Comparison of ENCODE assay signal across 13 mouse cellular contexts in genomic region chr4:57919494-57920423, GRCm38 (mm10). TPM values are rescaled to one million over a fixed set of nuclear protein-coding genes. Genes with fewer than 3 reads are reported as not detected.
DNase-seq lines count a peak whose midpoint lies in the region; ATAC-seq and TF ChIP-seq lines count a peak whose summit lies in the region.
"Had no signal": no experiment of that assay in that cellular context is flagged by ENCODE, and none has a peak within 500 bp of the region (broad histone marks: within the 10 kb centered on the region; RNA-seq: fewer than 3 reads in every experiment).

No protein-coding gene starts in this region.

- no peaks in the 10 kb centered on the region for H3K79me2 ChIP-seq in heart, adult 2 months (replicated peaks; ENCODE audit: control insufficient read depth, insufficient read depth, low read length)

- peaks cover 36% of the 10 kb centered on the region for H3K4me1 ChIP-seq in forebrain, embryonic 10.5 days
- no peaks in the 10 kb centered on the region for H3K4me1 ChIP-seq in forebrain, postnatal 0 days (ENCODE audit: insufficient read depth)
- H3K4me1 ChIP-seq in midbrain, embryonic 12.5 days = peaks cover 17% of the 10 kb centered on the region
- peaks cover 7% of the 10 kb centered on the region for H3K4me1 ChIP-seq in midbrain, embryonic 14.5 days (ENCODE audit: control insufficient read depth, insufficient read depth, low read length)
- H3K4me1 ChIP-seq in embryonic facial prominence, embryonic 13.5 days = peaks cover 42% of the 10 kb centered on the region
- no peaks in the 10 kb centered on the region for H3K4me1 ChIP-seq in heart, adult 2 months (ENCODE audit: control insufficient read depth, insufficient read depth, low read length)

- TF ChIP-seq EP300 in heart, adult 2 months (IDR thresholded peaks at IDR 0.05; ENCODE audit: insufficient read depth, low read depth, low read length) = no peak

- no peaks in the 10 kb centered on the region for H3K9me3 ChIP-seq in forebrain, embryonic 10.5 days
- H3K9me3 ChIP-seq in forebrain, postnatal 0 days (ENCODE audit: low read length) = no peaks in the 10 kb centered on the region
- H3K9me3 ChIP-seq in midbrain, embryonic 12.5 days = no peaks in the 10 kb centered on the region
- H3K9me3 ChIP-seq in midbrain, embryonic 14.5 days (ENCODE audit: control insufficient read depth, low read length) = no peaks in the 10 kb centered on the region
- H3K9me3 ChIP-seq in embryonic facial prominence, embryonic 13.5 days = no peaks in the 10 kb centered on the region

- no peak for ATAC-seq in forebrain, postnatal 0 days
- ATAC-seq in midbrain, embryonic 12.5 days (ENCODE audit: low FRiP score, low read depth) = 0 out of 2 replicates have a peak, but pooled peaks have one; percentile 27
- no peak for ATAC-seq in midbrain, embryonic 14.5 days (ENCODE audit: low FRiP score, low TSS enrichment)
- ATAC-seq in embryonic facial prominence, embryonic 13.5 days (ENCODE audit: insufficient number of reproducible peaks, insufficient read depth, low FRiP score, low TSS enrichment, low read depth) = no peak
- peak; percentile 60 for ATAC-seq in megakaryocyte progenitor cell, adult 5-6 weeks (replicated peaks; ENCODE audit: poor library complexity)

- H3K36me3 ChIP-seq in forebrain, embryonic 10.5 days (replicated peaks) = no peaks in the 10 kb centered on the region
- H3K36me3 ChIP-seq in forebrain, postnatal 0 days (ENCODE audit: insufficient read depth) = no peaks in the 10 kb centered on the region
- no peaks in the 10 kb centered on the region for H3K36me3 ChIP-seq in midbrain, embryonic 12.5 days
- no peaks in the 10 kb centered on the region for H3K36me3 ChIP-seq in midbrain, embryonic 14.5 days (ENCODE audit: control insufficient read depth, insufficient read depth, low read length)
- H3K36me3 ChIP-seq in embryonic facial prominence, embryonic 13.5 days = no peaks in the 10 kb centered on the region
- H3K36me3 ChIP-seq in heart, adult 2 months (ENCODE audit: control insufficient read depth, insufficient read depth, low read length) = no peaks in the 10 kb centered on the region

- H3K27me3 ChIP-seq in forebrain, embryonic 10.5 days (ENCODE audit: poor library complexity, severe bottlenecking) = peaks cover 31% of the 10 kb centered on the region
- H3K27me3 ChIP-seq in forebrain, postnatal 0 days (ENCODE audit: insufficient read depth, low read length) = no peaks in the 10 kb centered on the region
- H3K27me3 ChIP-seq in midbrain, embryonic 12.5 days = peaks cover 17% of the 10 kb centered on the region
- H3K27me3 ChIP-seq in midbrain, embryonic 14.5 days (ENCODE audit: control insufficient read depth, insufficient read depth, low read length) = no peaks in the 10 kb centered on the region
- no peaks in the 10 kb centered on the region for H3K27me3 ChIP-seq in embryonic facial prominence, embryonic 13.5 days
- H3K27me3 ChIP-seq in heart, adult 2 months (ENCODE audit: control insufficient read depth, insufficient read depth, low read length) = no peaks in the 10 kb centered on the region

- peak overlapping the region; percentile 66 for H3K27ac ChIP-seq in forebrain, embryonic 10.5 days
- H3K27ac ChIP-seq in forebrain, postnatal 0 days (ENCODE audit: low read depth, low read length) = no peak overlapping the region
- H3K27ac ChIP-seq in midbrain, embryonic 12.5 days (replicated peaks) = no peak overlapping the region
- no peak overlapping the region for H3K27ac ChIP-seq in midbrain, embryonic 14.5 days (replicated peaks; ENCODE audit: low read depth, low read length)
- H3K27ac ChIP-seq in embryonic facial prominence, embryonic 13.5 days = no peak overlapping the region
- no peak overlapping the region for H3K27ac ChIP-seq in heart, adult 2 months
- H3K27ac ChIP-seq: gastrocnemius, adult 2 months had no signal

- 14% methylated on average over 8 of the region's 8 CpGs for WGBS in forebrain, embryonic 10.5 days
- 10% methylated on average over 8 of the region's 8 CpGs for WGBS in forebrain, postnatal 0 days
- 16% methylated on average over 8 of the region's 8 CpGs for WGBS in midbrain, embryonic 12.5 days
- 13% methylated on average over 8 of the region's 8 CpGs for WGBS in midbrain, embryonic 14.5 days
- 14% methylated on average over 8 of the region's 8 CpGs for WGBS in embryonic facial prominence, embryonic 13.5 days
- 47% methylated on average over 8 of the region's 8 CpGs for WGBS in heart, adult 2 months

- no peak for TF ChIP-seq POLR2A in heart, adult 2 months (IDR thresholded peaks at IDR 0.05; ENCODE audit: insufficient read depth, low read depth, low read length)

- no peak for TF ChIP-seq CTCF in forebrain, postnatal 0 days (IDR thresholded peaks at IDR 0.05; ENCODE audit: low read depth)
- TF ChIP-seq CTCF in heart, adult 2 months (IDR thresholded peaks at IDR 0.05) = no peak

- intact Hi-C loops in left cerebral cortex, postnatal 25 days (cut with DNase I) = no loop called here
- intact Hi-C loops in heart, adult 2 months (cut with DNase I) = no loop called here

- no peak overlapping the region for H3K9ac ChIP-seq in forebrain, postnatal 0 days
- no peak overlapping the region for H3K9ac ChIP-seq in midbrain, embryonic 12.5 days (replicated peaks)
- no peak overlapping the region for H3K9ac ChIP-seq in midbrain, embryonic 14.5 days (replicated peaks; ENCODE audit: low read length)
- H3K9ac ChIP-seq in embryonic facial prominence, embryonic 13.5 days = 0 out of 2 replicates have a peak overlapping the region, but pooled peaks have one; percentile 16
- no peak overlapping the region for H3K9ac ChIP-seq in heart, adult 2 months (ENCODE audit: low read depth, low read length)

- DNase-seq in forebrain, embryonic 10.5 days (ENCODE audit: extremely low spot score, low spot score) = peak; percentile 47
- DNase-seq in forebrain, postnatal 0 days = no peak
- no peak for DNase-seq in midbrain, embryonic 14.5 days
- no peak for DNase-seq in left cerebral cortex, postnatal 25 days (ENCODE audit: low spot score in 2 of 2)
- DNase-seq in heart, adult 2 months = no peak
- DNase-seq: cerebellum, postnatal 36 days; gastrocnemius, adult 2 months; heart, postnatal 10 days; kidney, postnatal 36 days; lung, postnatal 10 days had no signal

- no peak overlapping the region for H3K4me2 ChIP-seq in forebrain, postnatal 0 days (ENCODE audit: low read depth)
- no peak overlapping the region for H3K4me2 ChIP-seq in midbrain, embryonic 12.5 days (replicated peaks)
- no peak overlapping the region for H3K4me2 ChIP-seq in midbrain, embryonic 14.5 days (ENCODE audit: low read length)
- H3K4me2 ChIP-seq in embryonic facial prominence, embryonic 13.5 days = peak overlapping the region; percentile 14; the same call in 1 of the 2 replicates

- H3K4me3 ChIP-seq in forebrain, embryonic 10.5 days = peak overlapping the region; percentile 20
- no peak overlapping the region for H3K4me3 ChIP-seq in forebrain, postnatal 0 days (ENCODE audit: low read depth, low read length)
- no peak overlapping the region for H3K4me3 ChIP-seq in midbrain, embryonic 12.5 days
- H3K4me3 ChIP-seq in midbrain, embryonic 14.5 days (replicated peaks; ENCODE audit: low read depth, low read length) = no peak overlapping the region
- no peak overlapping the region for H3K4me3 ChIP-seq in embryonic facial prominence, embryonic 13.5 days
- no peak overlapping the region for H3K4me3 ChIP-seq in heart, adult 2 months
- H3K4me3 ChIP-seq: gastrocnemius, adult 2 months had no signal

RNA-seq across cellular contexts. Expression of gene D630039A03Rik, which starts 3.7 kb away (rescaled TPM):
- not detected in 2 replicates for polyA plus RNA-seq in forebrain, embryonic 10.5 days (2016; fragmentation: Nextera tagmentation; extraction: Ambion mirVana)
- 0.29 TPM in 1 of 2 replicates, not detected in the other for total RNA-seq in forebrain, postnatal 0 days (2014; rRNA removed)
- not detected in 2 replicates for polyA plus RNA-seq in forebrain, postnatal 0 days (2015; fragmentation: Nextera tagmentation; extraction: Ambion mirVana)
- 0.06 TPM in 1 of 2 replicates, not detected in the other for polyA plus RNA-seq in midbrain, embryonic 12.5 days (2016; fragmentation: Nextera tagmentation; extraction: Ambion mirVana)
- polyA plus RNA-seq in midbrain, embryonic 14.5 days (2014; fragmentation: Nextera tagmentation; extraction: Ambion mirVana) = 0.09 TPM in 1 of 2 replicates, not detected in the other
- polyA plus RNA-seq in embryonic facial prominence, embryonic 13.5 days (2015; fragmentation: Nextera tagmentation; extraction: Ambion mirVana) = 0.18 TPM in 1 of 2 replicates, not detected in the other
- not detected in 2 replicates for total RNA-seq in megakaryocyte progenitor cell, adult 5-6 weeks (2015)
- total RNA-seq in megakaryocyte progenitor cell, adult 5-6 weeks (2017) = 0.34 TPM in 1 of 2 replicates, not detected in the other
- under 1 TPM; 0.16 to 0.25 TPM for total RNA-seq in left cerebral cortex, postnatal 25 days (2021)
- total RNA-seq in heart, adult 2 months (2021) = under 1 TPM; 0.13 to 0.27 TPM
- polyA plus RNA-seq in heart, adult 2 months (2012; rRNA removed) = 0.29 and 0.31 TPM in 2 replicates

RNA-seq across cellular contexts. Expression of gene Txn1, which starts 36.5 kb away (rescaled TPM):
- polyA plus RNA-seq in forebrain, embryonic 10.5 days (2016; fragmentation: Nextera tagmentation; extraction: Ambion mirVana) = 442 and 447 TPM in 2 replicates
- 92.1 and 115 TPM in 2 replicates for total RNA-seq in forebrain, postnatal 0 days (2014; rRNA removed)
- 340 and 365 TPM in 2 replicates for polyA plus RNA-seq in forebrain, postnatal 0 days (2015; fragmentation: Nextera tagmentation; extraction: Ambion mirVana)
- 321 and 347 TPM in 2 replicates for polyA plus RNA-seq in midbrain, embryonic 12.5 days (2016; fragmentation: Nextera tagmentation; extraction: Ambion mirVana)
- polyA plus RNA-seq in midbrain, embryonic 14.5 days (2014; fragmentation: Nextera tagmentation; extraction: Ambion mirVana) = 282 and 334 TPM in 2 replicates
- 403 and 406 TPM in 2 replicates for polyA plus RNA-seq in embryonic facial prominence, embryonic 13.5 days (2015; fragmentation: Nextera tagmentation; extraction: Ambion mirVana)
- total RNA-seq in megakaryocyte progenitor cell, adult 5-6 weeks (2015) = 427 and 511 TPM in 2 replicates
- total RNA-seq in megakaryocyte progenitor cell, adult 5-6 weeks (2017) = 214 and 220 TPM in 2 replicates
- 100 to 1,000 TPM; 115 to 119 TPM for total RNA-seq in left cerebral cortex, postnatal 25 days (2021)
- total RNA-seq in heart, adult 2 months (2021) = 100 to 1,000 TPM; 108 to 119 TPM
- polyA plus RNA-seq in heart, adult 2 months (2012; rRNA removed) = 76.5 and 91.7 TPM in 2 replicates

Comparison
In these comparisons a context has a peak if more than half of its experiments do, and no peak if none do; other contexts are left out.
1. ATAC-seq: peak in midbrain, embryonic 12.5 days (single experiment) and megakaryocyte progenitor cell, adult 5-6 weeks (single experiment); none in forebrain, postnatal 0 days (single experiment), midbrain, embryonic 14.5 days (single experiment) and embryonic facial prominence, embryonic 13.5 days (single experiment).